Mouse (Mus musculus) gastrocnemius, postnatal 14 days (tissue): ENCODE data around the gene C1qc. TPM values are rescaled to one million over a fixed set of nuclear protein-coding genes. Genes with fewer than 3 reads are reported as not detected.

Experiments
- DNase-seq: peaks from one replicate; pipeline ENCODE4 v3.0.0; 2021; ENCODE audit warnings: mixed read lengths
- intact Hi-C: fragments of 180-260 bp; cut with DNase I; formaldehyde crosslinking; loops from one replicate; pipeline ENCODE4 v1.15.1; 2025; ENCODE audit warnings: low total_unique reads
- total RNA-seq, 2 experiments: library from RNA; stranded (reverse); gene quantifications; 2 replicates each; pipeline ENCODE4 v1.2.3; 2021

Gene C1qc
- total RNA-seq, 2 experiments from 2014 or later, result 15.2 to 18.1 TPM

- intact Hi-C loops, result no loop called here
- no peak for DNase-seq
Observed at GRCm38 (mm10) chr4:136898637-136899036, 5.8 kb upstream of the C1qc start, which contains the start of gene C1qa. Gene C1qa, minus strand, starts transcription at chr4:136898803.

- no peak for DNase-seq
- intact Hi-C loops, result no loop called here
Observed at GRCm38 (mm10) chr4:136898084-136898598, 5.3 kb upstream of the C1qc start.

GRCm38 (mm10) chr4:136896461-136896860 lies 3.6 kb upstream of the C1qc start:
- intact Hi-C loops, result no loop called here
- no peak for DNase-seq

GRCm38 (mm10) chr4:136895861-136896260 lies 3.0 kb upstream of the C1qc start:
- intact Hi-C loops, result no loop called here
- no peak for DNase-seq

- intact Hi-C loops, result no loop called here
- no peak for DNase-seq
Observed at GRCm38 (mm10) chr4:136894821-136895220, 2.0 kb upstream of the C1qc start.

GRCm38 (mm10) chr4:136893691-136894543 lies 1.1 kb upstream of the C1qc start:
- intact Hi-C loops, result no loop called here
- DNase-seq, result no peak

GRCm38 (mm10) chr4:136892371-136892770 lies 494 bp downstream of the C1qc start:
- no peak for DNase-seq
- intact Hi-C loops, result no loop called here

GRCm38 (mm10) chr4:136891115-136891514 lies 1.8 kb downstream of the C1qc start:
- intact Hi-C loops, result no loop called here

GRCm38 (mm10) chr4:136889981-136890380 lies 2.9 kb downstream of the C1qc start:
- intact Hi-C loops, result no loop called here
- no peak for DNase-seq

More at GRCm38 (mm10) chr4:136891115-136891514, 1.8 kb downstream of the C1qc start:
- DNase-seq, result no peak

- DNase-seq, result no peak
- intact Hi-C loops, result no loop called here
Observed at GRCm38 (mm10) chr4:136887714-136888113, 5.2 kb downstream of the C1qc start.

GRCm38 (mm10) chr4:136886101-136886500 lies 6.8 kb downstream of the C1qc start, which contains the start of gene C1qb:
Gene C1qb, minus strand, starts transcription at chr4:136886187.
- DNase-seq, result peak; percentile 19
- intact Hi-C loops, result no loop called here

- intact Hi-C loops, result no loop called here
Observed at GRCm38 (mm10) chr4:136878601-136879000, 14.3 kb downstream of the C1qc start.

GRCm38 (mm10) chr4:136878171-136878570 lies 14.7 kb downstream of the C1qc start:
- DNase-seq, result no peak
- intact Hi-C loops, result no loop called here

More at GRCm38 (mm10) chr4:136878601-136879000, 14.3 kb downstream of the C1qc start:
- DNase-seq, result no peak

GRCm38 (mm10) chr4:136876971-136877370 lies 15.9 kb downstream of the C1qc start:
- intact Hi-C loops, result no loop called here
- peak; percentile 31 for DNase-seq

GRCm38 (mm10) chr4:136875012-136875411 lies 17.9 kb downstream of the C1qc start:
- intact Hi-C loops, result no loop called here
- DNase-seq, result no peak

- DNase-seq, result no peak
Observed at GRCm38 (mm10) chr4:136868371-136868770, 24.5 kb downstream of the C1qc start.

GRCm38 (mm10) chr4:136867690-136868345 lies 25.0 kb downstream of the C1qc start:
- intact Hi-C loops, result no loop called here
- no peak for DNase-seq

More at GRCm38 (mm10) chr4:136868371-136868770, 24.5 kb downstream of the C1qc start:
- intact Hi-C loops, result no loop called here

- DNase-seq, result no peak
- intact Hi-C loops, result no loop called here
Observed at GRCm38 (mm10) chr4:136865531-136865930, 27.3 kb downstream of the C1qc start.

- intact Hi-C loops, result no loop called here
- DNase-seq, result no peak
Observed at GRCm38 (mm10) chr4:136864751-136865470, 28.0 kb downstream of the C1qc start.

- intact Hi-C loops, result no loop called here
- DNase-seq, result no peak
Observed at GRCm38 (mm10) chr4:136863517-136863916, 29.3 kb downstream of the C1qc start.
